Mouse (Mus musculus): ENCODE data around the gene Nr1d2. TPM values are rescaled to one million over a fixed set of nuclear protein-coding genes. Genes with fewer than 3 reads are reported as not detected.
A peak's percentile ranks its signal among the peaks of the same experiment; 100 is the strongest.
"Not testable (repeated sequence)": the region's sequence is repeated elsewhere in the genome, so short reads cannot be mapped to it uniquely, and the experiment has no call there.

Nr1d2 gene
- polyA plus RNA-seq, 1 experiment from 2014 or later = 9.9 TPM

DNA sequence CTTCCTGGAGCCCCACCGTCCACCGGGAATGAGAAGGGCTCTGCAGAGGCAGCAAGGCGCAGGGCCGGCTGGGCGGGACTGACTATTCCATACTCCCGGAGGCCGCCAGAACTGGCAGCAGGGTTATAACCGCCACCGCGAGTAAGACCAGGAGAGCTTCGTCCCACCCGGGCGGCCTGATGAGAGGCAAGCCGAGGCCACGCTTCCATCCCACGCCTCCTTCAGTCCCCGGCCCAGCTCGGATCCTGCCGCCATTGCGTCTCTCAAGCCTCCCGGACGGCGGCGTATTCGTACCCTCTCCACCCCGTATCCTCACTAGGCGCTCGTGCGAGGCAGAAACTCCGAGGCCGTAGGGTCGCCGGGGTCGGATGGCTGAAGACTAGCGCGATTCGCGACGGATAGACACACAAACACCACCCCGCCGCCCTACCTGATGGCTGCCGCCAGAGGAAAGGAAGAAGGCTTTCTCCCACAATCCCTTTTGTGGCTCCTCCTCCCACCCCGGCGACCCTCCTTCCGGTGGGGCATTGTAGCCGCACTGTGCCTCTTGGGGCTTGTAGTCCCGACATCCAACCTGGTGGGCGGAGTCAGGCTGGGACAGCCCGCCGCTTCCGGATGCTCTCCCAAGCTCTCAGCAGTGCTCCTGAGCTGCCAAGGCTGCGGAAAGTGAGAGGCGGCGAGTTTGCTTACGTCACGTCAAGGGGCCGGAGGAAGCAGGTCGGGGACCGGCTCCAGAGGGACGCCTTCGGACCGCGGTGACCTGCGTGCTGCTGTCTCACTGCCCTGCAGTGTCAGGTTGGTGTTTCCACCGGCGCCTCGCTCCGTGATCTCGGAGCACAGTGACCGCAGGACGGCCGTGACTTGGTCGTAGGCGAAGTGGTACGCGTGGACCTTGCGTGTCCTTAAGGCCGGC, 31.9 kb upstream of the Nr1d2 start, which contains the start of the genes Nkiras1 and Rpl15:
Nkiras1 (plus strand) TSS at position 608 of the 913 bp plus-strand sequence.
Rpl15 (minus strand) TSS at position 863 of the 913 bp plus-strand sequence.
- Histone ChIP-seq H3K9me3 (ENCODE audit: control insufficient read depth, low read depth, low read length) (no peaks in the 10 kb centered on the region), H3K27ac (ENCODE audit: low read length) (peak within 1 kb of the TSS; percentile 75), H3K4me1 (ENCODE audit: control insufficient read depth, insufficient read depth, low read length) (no peaks in the 10 kb centered on the region), H3K27me3 (ENCODE audit: control insufficient read depth, insufficient read depth, low read length) (no peaks in the 10 kb centered on the region), H3K9ac (replicated peaks; ENCODE audit: low read depth, low read length) (peak within 1 kb of the TSS; percentile 98), H3K4me3 (ENCODE audit: low read depth, low read length) (peak within 1 kb of the TSS; percentile 88), H3K36me3 (ENCODE audit: control insufficient read depth, insufficient read depth, low read length) (peaks cover 11% of the 10 kb centered on the region), H3K4me2 (replicated peaks; ENCODE audit: low read depth, low read length) (peak within 1 kb of the TSS; percentile 74)
- under 1% methylated on average over 78 of the region's 78 CpGs for WGBS
- peak; percentile 100 for ATAC-seq (ENCODE audit: insufficient number of reproducible peaks, insufficient read depth, low FRiP score, low read depth)

DNA sequence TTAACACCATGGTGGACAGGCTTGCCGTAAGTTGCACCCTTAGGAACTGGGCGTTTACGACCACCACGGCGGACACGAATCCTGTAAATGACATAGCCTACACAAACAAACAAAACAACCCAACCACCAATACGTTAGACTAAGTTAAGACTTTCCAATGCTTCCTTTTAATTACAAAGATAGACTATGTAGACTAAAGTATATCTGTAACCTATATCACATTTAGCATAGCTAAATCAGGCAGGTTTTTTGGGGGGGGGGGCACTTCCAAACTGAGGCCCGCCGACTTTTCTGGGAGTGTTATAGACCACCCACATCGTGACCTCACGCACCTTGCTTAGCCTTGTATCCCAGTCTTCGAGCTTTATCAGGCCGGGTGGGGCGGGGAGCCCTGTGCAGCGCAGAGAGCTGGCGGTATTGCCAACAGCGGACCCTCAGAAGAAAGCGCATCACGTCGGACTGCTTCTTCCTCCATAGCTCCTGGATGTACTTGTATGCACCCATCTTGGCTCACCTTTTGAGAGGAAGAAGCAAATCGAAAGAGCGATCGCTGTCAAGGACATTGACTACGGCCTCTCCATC, 31.1 kb upstream of the Nr1d2 start:
- not testable (repeated sequence) for H3K27me3 ChIP-seq (ENCODE audit: control insufficient read depth, insufficient read depth, low read length); H3K4me1 ChIP-seq (ENCODE audit: control insufficient read depth, insufficient read depth, low read length); H3K9me3 ChIP-seq (ENCODE audit: control insufficient read depth, low read depth, low read length); ATAC-seq (ENCODE audit: insufficient number of reproducible peaks, insufficient read depth, low FRiP score, low read depth)
- peak overlapping the region; percentile 98 for H3K9ac ChIP-seq (replicated peaks; ENCODE audit: low read depth, low read length)
- peaks cover 11% of the 10 kb centered on the region for H3K36me3 ChIP-seq (ENCODE audit: control insufficient read depth, insufficient read depth, low read length)
- H3K4me3 ChIP-seq (ENCODE audit: low read depth, low read length) = peak overlapping the region; percentile 88
- peak overlapping the region; percentile 74 for H3K4me2 ChIP-seq (replicated peaks; ENCODE audit: low read depth, low read length)
- H3K27ac ChIP-seq (ENCODE audit: low read length) = peak overlapping the region; percentile 75
- 0% methylated on average over 23 of the region's 24 CpGs for WGBS

GRCm38 (mm10) chr14:18263427-18263826, 24.5 kb upstream of the Nr1d2 start:
- no peaks in the 10 kb centered on the region for H3K9me3 ChIP-seq (ENCODE audit: control insufficient read depth, low read depth, low read length)
- no peak for ATAC-seq (ENCODE audit: insufficient number of reproducible peaks, insufficient read depth, low FRiP score, low read depth)
- H3K27ac ChIP-seq (ENCODE audit: low read length) = no peak overlapping the region
- no peak overlapping the region for H3K4me2 ChIP-seq (replicated peaks; ENCODE audit: low read depth, low read length)
- H3K9ac ChIP-seq (replicated peaks; ENCODE audit: low read depth, low read length) = no peak overlapping the region
- no peaks in the 10 kb centered on the region for H3K27me3 ChIP-seq (ENCODE audit: control insufficient read depth, insufficient read depth, low read length)
- H3K4me1 ChIP-seq (ENCODE audit: control insufficient read depth, insufficient read depth, low read length) = no peaks in the 10 kb centered on the region
- no peak overlapping the region for H3K4me3 ChIP-seq (ENCODE audit: low read depth, low read length)
- peaks cover 11% of the 10 kb centered on the region for H3K36me3 ChIP-seq (ENCODE audit: control insufficient read depth, insufficient read depth, low read length)
- WGBS = 47% methylated on average over 4 of the region's 4 CpGs

- Histone ChIP-seq H3K9me3 (ENCODE audit: control insufficient read depth, low read depth, low read length) (no peaks in the 10 kb centered on the region), H3K27ac (ENCODE audit: low read length) (no peak overlapping the region), H3K4me3 (ENCODE audit: low read depth, low read length) (no peak overlapping the region), H3K4me1 (ENCODE audit: control insufficient read depth, insufficient read depth, low read length) (no peaks in the 10 kb centered on the region), H3K36me3 (ENCODE audit: control insufficient read depth, insufficient read depth, low read length) (no peaks in the 10 kb centered on the region), H3K27me3 (ENCODE audit: control insufficient read depth, insufficient read depth, low read length) (no peaks in the 10 kb centered on the region), H3K4me2 (replicated peaks; ENCODE audit: low read depth, low read length) (no peak overlapping the region), H3K9ac (replicated peaks; ENCODE audit: low read depth, low read length) (no peak overlapping the region)
- no peak for ATAC-seq (ENCODE audit: insufficient number of reproducible peaks, insufficient read depth, low FRiP score, low read depth)
- 92% methylated on average over 3 of the region's 3 CpGs for whole genome bisulfite sequencing
These were observed 22.3 kb upstream of the Nr1d2 start for GRCm38 (mm10) chr14:18261203-18261602.

GRCm38 (mm10) chr14:18242638-18243130, 3.8 kb upstream of the Nr1d2 start:
- no peak overlapping the region for H3K4me2 ChIP-seq (replicated peaks; ENCODE audit: low read depth, low read length)
- no peaks in the 10 kb centered on the region for H3K27me3 ChIP-seq (ENCODE audit: control insufficient read depth, insufficient read depth, low read length)
- H3K36me3 ChIP-seq (ENCODE audit: control insufficient read depth, insufficient read depth, low read length) = no peaks in the 10 kb centered on the region
- H3K9me3 ChIP-seq (ENCODE audit: control insufficient read depth, low read depth, low read length) = no peaks in the 10 kb centered on the region
- no peak overlapping the region for H3K4me3 ChIP-seq (ENCODE audit: low read depth, low read length)
- H3K9ac ChIP-seq (replicated peaks; ENCODE audit: low read depth, low read length) = no peak overlapping the region
- 80% methylated on average over 21 of the region's 21 CpGs for WGBS
- no peaks in the 10 kb centered on the region for H3K4me1 ChIP-seq (ENCODE audit: control insufficient read depth, insufficient read depth, low read length)
- no peak overlapping the region for H3K27ac ChIP-seq (ENCODE audit: low read length)
- no peak for ATAC-seq (ENCODE audit: insufficient number of reproducible peaks, insufficient read depth, low FRiP score, low read depth)

GRCm38 (mm10) chr14:18241786-18242185, 2.9 kb upstream of the Nr1d2 start:
- Histone ChIP-seq H3K9me3 (ENCODE audit: control insufficient read depth, low read depth, low read length) (no peaks in the 10 kb centered on the region), H3K27ac (ENCODE audit: low read length) (no peak overlapping the region), H3K36me3 (ENCODE audit: control insufficient read depth, insufficient read depth, low read length) (no peaks in the 10 kb centered on the region), H3K27me3 (ENCODE audit: control insufficient read depth, insufficient read depth, low read length) (no peaks in the 10 kb centered on the region), H3K4me1 (ENCODE audit: control insufficient read depth, insufficient read depth, low read length) (no peaks in the 10 kb centered on the region), H3K9ac (replicated peaks; ENCODE audit: low read depth, low read length) (no peak overlapping the region), H3K4me2 (replicated peaks; ENCODE audit: low read depth, low read length) (no peak overlapping the region), H3K4me3 (ENCODE audit: low read depth, low read length) (no peak overlapping the region)
- WGBS = 90% methylated on average over 4 of the region's 4 CpGs
- ATAC-seq (ENCODE audit: insufficient number of reproducible peaks, insufficient read depth, low FRiP score, low read depth) = no peak

DNA sequence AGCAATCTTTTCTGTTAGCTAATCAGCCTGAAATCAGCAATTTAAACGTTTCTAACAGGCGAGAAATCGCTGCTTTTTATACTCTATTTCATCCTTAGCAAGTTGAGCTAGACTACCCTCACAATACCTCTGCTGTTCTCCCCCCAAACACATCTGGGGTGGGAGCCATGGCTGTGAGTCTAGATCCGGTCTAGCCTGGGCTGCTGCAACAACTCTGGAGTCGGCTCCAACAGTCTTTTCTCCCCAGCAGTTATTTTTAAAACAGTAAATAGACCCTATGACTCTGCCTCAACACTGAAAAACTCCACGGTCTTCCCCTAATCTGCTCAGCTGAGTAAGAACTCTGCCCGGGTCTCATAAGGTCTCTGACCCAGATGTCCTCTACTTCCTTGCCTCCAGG, 1.2 kb upstream of the Nr1d2 start:
- WGBS = 61% methylated on average over 7 of the region's 7 CpGs

DNA sequence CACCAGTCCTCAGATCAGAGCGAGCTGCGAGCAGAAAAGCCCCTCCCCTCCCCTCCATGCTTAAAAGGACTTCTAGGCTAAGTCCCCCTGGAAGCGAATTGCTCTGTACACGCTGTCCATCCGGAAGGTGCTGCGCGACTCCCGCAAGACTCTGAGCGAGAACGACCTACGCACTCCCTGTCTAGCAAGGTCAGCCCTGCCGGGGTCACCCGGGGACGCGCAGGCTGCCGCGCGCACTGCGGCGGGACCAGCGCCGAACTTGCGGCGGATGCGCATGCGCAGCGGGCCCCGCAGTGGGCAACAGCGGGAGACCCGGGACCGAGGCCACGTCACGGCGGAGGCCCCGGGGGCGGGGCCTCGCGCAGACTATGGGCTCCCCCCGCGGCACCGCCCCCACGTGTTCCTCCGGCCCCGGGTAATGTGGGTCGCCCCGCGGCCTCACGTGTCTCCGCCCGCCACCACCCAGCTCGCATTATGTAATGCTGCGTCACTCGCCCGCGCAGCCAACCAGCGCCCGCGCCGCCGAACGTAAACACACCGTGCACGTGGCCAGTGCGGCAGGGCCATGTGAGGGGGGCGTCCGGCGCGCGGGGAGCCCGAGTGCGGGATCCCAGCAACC, 687 bp downstream of the Nr1d2 start:
- peak; percentile 90 for ATAC-seq (ENCODE audit: insufficient number of reproducible peaks, insufficient read depth, low FRiP score, low read depth)
- Histone ChIP-seq H3K27me3 (ENCODE audit: control insufficient read depth, insufficient read depth, low read length) (no peaks in the 10 kb centered on the region), H3K9ac (replicated peaks; ENCODE audit: low read depth, low read length) (peak overlapping the region; percentile 55), H3K4me2 (replicated peaks; ENCODE audit: low read depth, low read length) (peak overlapping the region; percentile 69), H3K4me3 (ENCODE audit: low read depth, low read length) (peak overlapping the region; percentile 77), H3K4me1 (ENCODE audit: control insufficient read depth, insufficient read depth, low read length) (no peaks in the 10 kb centered on the region), H3K36me3 (ENCODE audit: control insufficient read depth, insufficient read depth, low read length) (no peaks in the 10 kb centered on the region), H3K9me3 (ENCODE audit: control insufficient read depth, low read depth, low read length) (no peaks in the 10 kb centered on the region), H3K27ac (ENCODE audit: low read length) (peak overlapping the region; percentile 82)
- under 1% methylated on average over 71 of the region's 71 CpGs for WGBS

More for the DNA sequence above, 1.2 kb upstream of the Nr1d2 start:
- Histone ChIP-seq H3K9ac (replicated peaks; ENCODE audit: low read depth, low read length) (no peak overlapping the region), H3K27ac (ENCODE audit: low read length) (no peak overlapping the region), H3K4me2 (replicated peaks; ENCODE audit: low read depth, low read length) (no peak overlapping the region), H3K27me3 (ENCODE audit: control insufficient read depth, insufficient read depth, low read length) (no peaks in the 10 kb centered on the region), H3K36me3 (ENCODE audit: control insufficient read depth, insufficient read depth, low read length) (no peaks in the 10 kb centered on the region), H3K4me1 (ENCODE audit: control insufficient read depth, insufficient read depth, low read length) (no peaks in the 10 kb centered on the region), H3K4me3 (ENCODE audit: low read depth, low read length) (no peak overlapping the region), H3K9me3 (ENCODE audit: control insufficient read depth, low read depth, low read length) (no peaks in the 10 kb centered on the region)
- ATAC-seq (ENCODE audit: insufficient number of reproducible peaks, insufficient read depth, low FRiP score, low read depth) = no peak

All from stomach, embryonic 14.5 days (tissue).